Mouse (Mus musculus) bone marrow macrophage, adult 2 months (primary cell): Measurements from ENCODE around the gene Ifit2.

Experiments used
- CTCF ChIP-seq: IDR thresholded peaks from 2 replicates; pipeline ENCODE4 v1.5.1; 2012; ENCODE audit warnings: low read depth, mild to moderate bottlenecking, low read length, moderate library complexity
- POLR2A ChIP-seq: IDR thresholded peaks from 2 replicates; pipeline ENCODE4 v1.6.1; 2012; ENCODE audit warnings: mild to moderate bottlenecking, low read depth, low read length, borderline replicate concordance

DNA sequence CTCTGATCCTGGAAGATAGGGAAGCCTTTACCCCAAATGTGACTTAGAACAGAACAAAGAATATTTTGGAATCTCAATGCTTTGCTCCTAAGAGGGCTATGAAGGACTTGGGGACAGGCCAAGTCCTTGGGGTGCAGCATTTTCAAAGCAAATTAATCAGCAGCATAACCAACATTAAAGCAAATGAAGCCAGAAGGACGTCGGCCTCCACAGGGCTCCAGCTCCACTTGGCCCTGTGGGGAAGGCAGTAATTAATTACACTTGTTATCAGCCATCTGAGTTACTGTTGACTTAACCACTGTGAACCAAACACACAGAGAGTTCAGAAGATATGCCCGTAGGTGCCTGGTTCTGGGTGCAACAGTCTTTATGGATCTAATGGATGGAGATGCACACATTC lies 31.7 kb upstream of the Ifit2 start:
- TF ChIP-seq CTCF (no peak), POLR2A (no peak)
